Mouse (Mus musculus): ENCODE results near the gene Xirp1. TPM values are rescaled to one million over a fixed set of nuclear protein-coding genes. Genes with fewer than 3 reads are reported as not detected.
A peak's percentile ranks its signal among the peaks of the same experiment; 100 is the strongest.
"Not testable (repeated sequence)": the region's sequence is repeated elsewhere in the genome, so short reads cannot be mapped to it uniquely, and the experiment has no call there.

The Xirp1 gene
- total RNA-seq, 2 experiments from 2014 or later: 0.05 to 0.20 TPM

GRCm38 (mm10) chr9:120016956-120017355 lies 6.4 kb downstream of the Xirp1 start:
- DNase-seq: no peak

- no peak for DNase-seq
Measured at GRCm38 (mm10) chr9:120014828-120015227, 8.6 kb downstream of the Xirp1 start.

GRCm38 (mm10) chr9:120013251-120013820 lies 10.1 kb downstream of the Xirp1 start:
- DNase-seq: no peak

DNA sequence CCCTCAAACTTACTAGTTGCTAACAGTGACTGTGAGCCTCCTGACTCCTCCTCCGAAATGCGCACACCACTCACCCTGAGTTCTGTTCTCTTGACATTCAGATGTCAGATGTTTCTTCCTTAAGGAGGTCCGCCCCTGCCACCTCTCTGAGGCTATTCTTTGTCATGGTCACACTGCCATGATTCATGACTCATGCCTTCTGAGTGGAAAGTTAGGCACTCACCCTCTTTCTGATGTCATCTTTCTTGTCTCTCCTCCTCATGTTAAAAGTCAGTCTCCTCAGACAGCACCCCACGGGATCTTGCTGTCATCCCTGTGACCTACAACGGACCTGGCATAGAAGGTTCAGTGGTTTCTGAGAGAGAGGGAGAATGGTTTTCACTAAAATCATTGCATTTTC lies 10.6 kb downstream of the Xirp1 start:
- DNase-seq: no peak

GRCm38 (mm10) chr9:120012161-120012560 lies 11.2 kb downstream of the Xirp1 start:
- DNase-seq: not testable (repeated sequence)

DNA sequence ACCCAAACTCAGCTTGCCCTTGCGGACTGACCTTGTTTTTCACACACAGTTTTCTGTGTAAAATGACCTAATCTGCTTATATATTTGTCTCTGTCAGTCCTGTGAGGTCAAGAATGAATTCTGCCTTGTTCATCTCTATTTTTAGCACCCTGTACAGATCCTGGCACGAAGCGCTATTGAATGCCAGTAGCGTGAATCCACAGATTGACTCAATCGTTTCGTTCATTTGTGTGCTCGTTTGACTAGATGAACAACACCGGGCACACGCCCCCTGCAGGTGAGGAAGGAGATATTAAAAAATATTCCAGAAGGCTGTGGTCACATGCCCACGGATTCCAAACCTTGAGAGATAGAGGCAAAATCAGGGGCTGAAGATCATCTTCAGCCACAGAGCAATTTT lies 11.9 kb downstream of the Xirp1 start:
- peak; percentile 63 to 72 for DNase-seq

DNA sequence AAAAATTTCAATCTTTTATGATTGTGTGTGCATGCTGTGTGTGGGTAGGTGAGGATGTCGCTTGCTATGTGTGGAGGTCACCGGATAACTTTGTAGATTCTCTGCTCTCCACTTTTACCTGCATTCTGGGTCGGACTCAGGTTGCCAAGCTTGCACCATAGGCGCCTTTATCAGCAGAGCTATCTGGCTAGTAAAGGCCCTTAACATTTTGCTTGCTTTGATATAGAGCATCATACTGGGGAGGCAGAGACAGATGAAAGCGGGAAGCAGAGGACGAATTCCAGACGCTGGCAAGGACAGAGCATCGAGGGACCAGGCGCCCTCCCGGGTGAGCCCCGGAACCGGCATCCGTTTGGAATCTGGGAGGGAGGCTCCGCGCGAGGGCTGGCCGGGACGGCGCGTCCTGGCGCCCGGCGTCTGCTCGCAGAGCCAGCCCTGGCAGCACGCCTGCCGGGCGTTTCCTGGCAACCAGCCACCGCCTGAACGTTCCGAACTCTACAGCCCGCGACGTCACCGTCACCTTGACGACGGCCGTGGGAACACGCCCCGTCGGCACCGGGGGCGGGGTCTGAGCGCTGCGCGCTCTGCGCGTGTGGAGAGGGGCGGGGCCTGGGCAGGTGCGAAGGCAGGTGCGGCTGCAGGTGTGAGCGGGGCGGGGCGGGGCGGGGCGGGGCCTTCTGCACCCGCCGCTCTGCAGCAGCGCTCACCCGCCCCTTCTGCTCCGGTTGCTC lies 12.5 kb downstream of the Xirp1 start:
- peak; percentile 98 to 99 for DNase-seq

GRCm38 (mm10) chr9:120009871-120010270 lies 13.5 kb downstream of the Xirp1 start:
- no peak for DNase-seq

GRCm38 (mm10) chr9:120009226-120009841 lies 14.1 kb downstream of the Xirp1 start:
- DNase-seq: no peak

- DNase-seq: no peak
Measured at GRCm38 (mm10) chr9:120007833-120008232, 15.6 kb downstream of the Xirp1 start.

DNA sequence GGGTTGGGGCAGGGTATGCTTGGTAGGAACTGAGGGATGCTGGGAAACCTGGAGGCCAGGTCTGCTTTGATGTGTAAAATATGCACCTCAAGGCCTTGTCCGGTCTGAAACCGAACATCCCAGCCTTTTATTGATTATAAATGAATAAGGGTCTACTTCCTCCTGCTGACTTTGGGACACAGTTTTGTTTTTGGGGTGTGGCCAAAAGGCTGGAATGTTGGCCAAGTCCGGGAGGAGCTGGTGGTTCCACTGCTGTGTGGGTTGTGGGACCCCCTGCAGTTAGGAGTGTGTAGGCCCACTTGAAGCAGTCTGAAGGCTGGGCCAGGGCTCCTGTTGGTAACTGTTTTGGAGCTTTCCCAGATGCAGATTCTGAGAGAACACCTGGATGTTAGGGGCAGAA lies 17.5 kb downstream of the Xirp1 start:
- no peak for DNase-seq

DNA sequence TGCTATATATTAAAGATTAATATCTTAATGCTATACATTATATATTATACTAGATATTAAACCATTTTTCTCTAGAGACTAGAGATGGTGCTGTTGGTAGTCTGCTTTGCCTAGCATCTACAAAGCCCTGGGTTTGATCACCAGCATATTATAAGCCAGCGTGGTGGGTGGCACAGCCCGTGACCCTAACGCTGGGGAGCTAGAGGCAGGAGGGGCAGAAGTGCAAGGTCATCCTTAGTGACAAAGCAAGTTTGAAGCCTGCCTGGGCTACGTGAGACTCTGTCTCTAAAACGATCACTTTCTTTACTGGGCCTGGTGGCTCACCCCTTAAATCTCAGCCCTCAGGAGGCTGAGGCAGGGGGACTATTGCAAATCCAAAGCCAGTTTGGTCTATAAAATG lies 20.5 kb downstream of the Xirp1 start:
- no peak for DNase-seq

DNA sequence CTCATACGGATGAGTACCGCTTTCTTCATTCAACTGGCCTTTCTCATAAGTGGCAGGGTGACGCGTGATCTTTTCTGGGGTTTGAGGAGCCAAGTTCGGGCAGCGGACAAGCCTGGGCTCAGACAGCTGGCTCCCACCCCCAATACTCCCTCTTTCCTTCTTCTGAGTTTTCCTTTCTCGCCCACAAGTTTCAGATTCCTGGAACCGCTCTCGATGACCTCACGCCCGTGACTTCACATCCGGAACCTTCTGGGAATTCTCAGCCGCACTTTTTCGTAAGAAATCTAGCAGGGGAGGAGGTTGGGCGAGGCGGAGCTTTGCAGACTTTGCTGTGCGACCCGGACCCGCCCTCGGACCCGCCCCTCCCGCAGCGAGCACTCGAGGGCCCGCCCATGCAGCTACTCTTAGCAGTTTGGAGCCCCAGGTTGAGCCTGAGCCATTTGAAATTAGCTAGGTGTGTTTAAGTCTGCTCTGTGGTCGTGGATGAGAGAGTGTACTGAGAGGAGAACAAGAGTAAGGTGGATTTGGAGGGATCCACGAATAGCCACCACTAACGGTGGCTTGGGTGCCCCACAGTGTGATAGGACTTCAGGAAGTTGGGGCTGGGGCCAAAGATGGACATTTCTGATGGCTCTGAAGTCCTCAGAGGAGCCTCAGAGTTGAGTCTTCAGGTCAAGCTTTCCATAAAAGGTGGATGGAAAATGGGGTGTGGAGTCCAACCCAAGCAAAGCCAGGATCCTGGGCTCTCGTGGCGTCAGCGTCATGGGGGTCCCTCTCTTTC lies 21.3 kb downstream of the Xirp1 start:
- peak; percentile 59 to 65 for DNase-seq

DNA sequence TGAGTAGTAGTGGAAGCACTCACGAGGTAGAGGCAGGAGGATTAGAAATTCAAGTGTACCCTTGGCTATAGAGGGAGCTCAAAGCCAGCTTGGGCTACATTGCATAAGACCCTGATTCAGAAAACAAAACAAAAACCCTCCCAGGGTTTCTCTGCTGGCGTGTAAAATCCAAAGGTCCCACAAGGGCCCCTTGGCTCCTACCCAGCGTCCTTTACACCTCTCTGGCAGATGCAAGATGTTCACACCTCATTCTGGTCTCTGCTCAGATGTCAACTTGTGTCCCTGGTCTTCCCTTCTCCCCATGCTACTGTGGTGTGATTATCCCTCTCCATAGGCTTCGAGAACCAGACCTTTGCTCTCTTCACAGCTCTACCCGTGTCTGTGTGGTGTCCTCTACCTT lies 22.6 kb downstream of the Xirp1 start:
- DNase-seq: no peak

- no peak for DNase-seq
Measured at GRCm38 (mm10) chr9:119999636-120000035, 23.8 kb downstream of the Xirp1 start.

DNA sequence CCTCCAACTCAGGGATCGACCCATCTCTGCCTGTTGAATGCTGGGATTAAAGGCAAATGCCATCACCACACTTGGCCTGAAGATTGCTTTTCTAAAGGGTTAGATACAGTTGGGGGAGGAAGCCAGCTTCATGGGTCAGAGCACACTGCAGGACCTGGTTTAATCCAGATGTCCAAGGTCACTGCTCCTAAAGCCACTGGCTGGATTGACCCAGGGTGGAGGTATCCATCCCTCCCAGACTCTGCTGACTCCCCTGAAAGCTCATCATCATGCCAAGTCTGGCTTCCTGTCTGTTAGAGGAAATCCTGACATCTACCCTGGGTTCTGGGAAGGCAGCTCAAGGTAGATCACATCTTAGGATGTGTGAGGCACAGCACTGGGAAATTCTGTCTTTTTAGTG lies 24.6 kb downstream of the Xirp1 start:
- DNase-seq: no peak

- no peak for DNase-seq
Measured at GRCm38 (mm10) chr9:119996080-119996479, 27.3 kb downstream of the Xirp1 start.

DNA sequence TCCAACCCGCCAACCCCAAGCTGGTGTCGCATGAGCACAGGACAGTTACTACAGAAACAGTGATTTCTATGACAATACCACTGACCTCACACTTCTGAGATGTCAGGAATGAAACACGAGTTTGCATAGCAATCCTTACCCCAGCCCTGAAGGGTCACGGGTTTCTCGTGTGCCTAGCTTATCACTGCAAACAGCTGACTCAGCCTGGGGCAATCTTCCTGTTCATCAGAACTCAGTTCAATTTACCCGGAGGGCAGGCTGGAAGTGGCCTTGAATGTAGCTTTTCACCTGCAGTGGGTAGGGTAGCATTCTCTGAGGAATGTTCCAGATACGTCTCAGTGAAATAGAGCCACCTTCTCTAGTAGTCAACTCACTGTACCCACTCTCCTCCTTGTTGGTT lies 29.2 kb downstream of the Xirp1 start:
- no peak for DNase-seq

- DNase-seq: no peak
Measured at GRCm38 (mm10) chr9:119993092-119993844, 30.1 kb downstream of the Xirp1 start.

- DNase-seq: no peak
Measured at GRCm38 (mm10) chr9:119991310-119991709, 32.1 kb downstream of the Xirp1 start.

- DNase-seq: no peak
Measured at GRCm38 (mm10) chr9:119988304-119988703, 35.1 kb downstream of the Xirp1 start.

GRCm38 (mm10) chr9:119985881-119986574 lies 37.4 kb downstream of the Xirp1 start:
- DNase-seq: no peak

Data from layer of hippocampus, postnatal 36 days (tissue).